Mouse (Mus musculus): Measurements from ENCODE around the gene Ppib.
A peak's percentile ranks its signal among the peaks of the same experiment; 100 is the strongest.

The Ppib gene

GRCm38 (mm10) chr9:66059583-66060307, at the start of gene Ppib:
Gene Ppib, plus strand, starts transcription at chr9:66060222.
- DNase-seq (ENCODE audit: low read depth, low spot score): peak; percentile 98

DNA sequence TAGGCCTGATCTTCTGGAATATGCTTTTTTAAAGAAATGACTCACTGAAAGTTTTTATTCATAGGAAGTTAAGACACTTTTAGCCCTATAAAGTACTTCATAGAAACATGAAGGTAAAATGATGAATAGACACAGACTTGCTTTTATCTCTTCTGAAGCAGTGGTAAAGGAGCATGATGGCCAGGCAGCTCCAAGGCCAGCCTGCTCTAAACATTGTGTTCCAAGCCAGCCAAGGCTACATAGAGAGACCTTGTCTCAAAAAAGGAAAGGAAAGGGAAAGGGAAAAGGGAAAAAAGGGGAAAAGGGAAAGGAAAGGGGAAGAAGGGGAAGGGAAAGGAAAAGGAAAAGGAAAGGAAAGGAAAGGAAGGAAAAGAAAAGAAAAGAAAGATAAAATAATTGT, 39.4 kb upstream of the Ppib start:
- no peak for DNase-seq (ENCODE audit: low read depth, low spot score)

DNA sequence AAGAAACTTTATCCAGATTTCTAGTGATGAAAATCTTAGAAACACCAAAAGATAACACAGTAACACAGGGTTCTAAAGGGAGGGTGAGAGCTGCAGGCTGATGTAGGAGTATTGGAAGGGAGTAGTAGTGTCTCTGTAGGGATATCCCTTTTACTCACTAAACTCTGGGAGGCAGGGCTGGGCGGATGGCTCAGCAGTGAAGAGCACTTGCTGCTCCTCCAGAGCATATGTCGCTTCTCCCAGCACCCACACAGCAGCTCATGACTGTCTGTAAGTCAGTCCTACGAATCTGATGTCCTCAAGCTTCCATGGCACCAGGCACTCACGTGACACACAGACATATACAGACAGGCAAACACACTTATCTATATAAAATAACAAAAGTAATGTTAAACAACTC, 21.9 kb upstream of the Ppib start:
- DNase-seq (ENCODE audit: low read depth, low spot score): no peak

DNA sequence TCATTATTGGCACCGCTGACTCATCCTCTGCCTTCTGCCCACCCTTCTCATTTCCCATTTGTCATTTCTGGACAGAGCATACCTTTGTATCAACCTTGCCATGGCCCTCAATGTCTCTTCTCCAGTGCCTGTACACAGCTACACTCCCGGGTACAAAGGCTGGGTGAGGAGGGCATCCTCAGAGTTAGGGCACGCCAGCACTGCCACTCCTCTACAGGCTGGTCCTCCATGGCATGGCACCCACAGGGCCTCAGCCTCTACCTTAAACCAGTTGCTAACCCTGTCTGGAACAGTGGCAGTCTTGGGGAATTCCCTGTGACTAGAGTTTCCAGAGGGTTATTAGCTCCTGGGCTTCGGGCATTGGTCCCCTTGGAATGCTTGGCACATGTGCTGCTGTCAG, 21.4 kb upstream of the Ppib start:
- no peak for DNase-seq (ENCODE audit: low read depth, low spot score)

- DNase-seq (ENCODE audit: low read depth, low spot score): no peak
These were observed 20.7 kb upstream of the Ppib start for GRCm38 (mm10) chr9:66039290-66039689.

DNA sequence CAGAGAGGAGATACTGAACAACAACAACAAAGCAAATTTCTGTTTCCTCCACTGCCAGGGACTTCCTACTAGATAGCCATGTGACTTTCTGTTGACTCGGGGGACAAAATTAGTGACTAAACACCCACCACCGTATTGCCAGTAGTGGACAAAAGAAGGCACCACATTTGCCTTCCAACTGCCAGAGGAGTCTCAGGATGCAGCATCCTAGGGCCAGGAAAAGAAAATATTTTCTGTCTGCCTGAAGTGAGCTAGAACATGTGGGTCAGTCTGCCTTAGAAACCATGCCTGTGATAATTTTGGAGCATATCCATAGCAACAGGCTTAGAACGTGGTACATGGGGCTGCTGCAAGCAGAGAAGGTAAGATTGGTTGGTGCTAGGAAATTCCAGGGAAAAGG, 19.2 kb upstream of the Ppib start:
- no peak for DNase-seq (ENCODE audit: low read depth, low spot score)

- DNase-seq (ENCODE audit: low read depth, low spot score): no peak
These were observed 17.7 kb upstream of the Ppib start for GRCm38 (mm10) chr9:66042331-66042730.

DNA sequence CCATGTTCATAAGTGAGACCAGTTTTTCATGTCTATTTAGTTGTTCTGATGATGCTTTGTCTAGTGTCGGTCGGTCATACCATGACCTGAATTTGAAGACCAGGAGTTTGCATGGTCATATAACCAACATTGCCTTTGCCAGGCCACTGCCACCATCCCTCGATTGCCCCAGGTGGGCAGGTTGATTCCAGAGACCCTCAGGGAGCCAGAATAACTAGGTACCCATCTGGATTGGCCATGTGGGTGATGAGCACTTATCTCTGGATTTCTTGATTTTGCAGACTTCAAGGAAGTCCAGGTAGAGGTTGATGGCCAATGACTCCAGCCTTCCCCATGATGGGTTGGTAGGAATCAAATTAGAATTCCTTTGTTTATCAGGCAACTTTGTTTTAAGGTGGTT, 16.8 kb upstream of the Ppib start:
- DNase-seq (ENCODE audit: low read depth, low spot score): no peak

DNA sequence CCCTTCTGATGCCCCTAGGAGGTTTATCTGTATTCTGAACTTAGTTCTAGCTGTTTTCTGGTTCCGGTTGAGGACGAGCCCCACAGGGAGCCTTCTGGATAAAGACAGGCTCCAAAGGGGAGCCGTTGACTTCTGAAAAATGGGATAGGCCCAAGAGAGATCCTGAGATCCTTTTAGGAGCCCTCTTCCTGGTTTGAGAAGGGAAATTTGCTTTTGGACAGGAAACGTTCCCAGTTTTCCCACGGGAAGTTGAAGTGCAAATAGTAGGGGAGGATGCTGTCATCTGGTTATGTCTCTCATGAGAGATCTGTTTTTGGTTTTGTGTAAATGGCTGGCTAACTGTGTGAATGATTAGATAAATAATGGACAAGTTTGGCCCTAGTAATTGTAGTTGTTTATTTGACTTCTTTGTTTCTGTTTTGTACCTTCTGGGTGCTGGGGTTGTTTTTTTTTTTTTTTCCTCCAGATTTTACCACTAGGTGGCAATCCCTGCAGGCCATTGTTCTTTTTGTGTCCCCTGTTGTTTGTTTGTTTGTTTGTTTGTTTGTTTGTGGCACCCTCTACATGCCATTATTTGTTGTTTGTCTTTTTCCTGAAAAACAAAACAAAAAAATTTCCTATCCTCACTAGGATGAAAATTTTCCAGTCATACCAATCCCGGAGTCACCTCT, 10.0 kb upstream of the Ppib start:
- peak; percentile 35 for DNase-seq (ENCODE audit: low read depth, low spot score)

GRCm38 (mm10) chr9:66051493-66051892, 8.5 kb upstream of the Ppib start:
- DNase-seq (ENCODE audit: low read depth, low spot score): no peak

DNA sequence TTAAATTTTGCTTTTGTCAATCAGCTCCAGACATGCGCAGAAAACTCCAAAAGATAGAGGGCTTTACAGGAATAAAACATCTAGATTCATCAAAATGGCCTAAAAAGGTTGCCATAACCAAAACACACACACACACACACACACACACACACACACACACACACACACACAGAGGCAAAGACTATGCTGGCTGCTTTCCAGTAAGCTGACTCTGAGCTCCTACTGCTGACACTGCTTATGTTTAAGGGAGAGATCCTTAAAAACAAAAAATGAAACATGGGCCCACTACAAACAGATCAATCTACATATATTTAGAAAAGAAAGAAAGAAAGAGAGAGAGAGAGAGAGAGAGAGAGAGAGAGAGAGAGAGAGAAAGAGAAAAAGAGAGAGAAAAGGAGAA, 7.3 kb upstream of the Ppib start:
- DNase-seq (ENCODE audit: low read depth, low spot score): no peak

- no peak for DNase-seq (ENCODE audit: low read depth, low spot score)
These were observed 6.4 kb upstream of the Ppib start for GRCm38 (mm10) chr9:66053620-66054019.

DNA sequence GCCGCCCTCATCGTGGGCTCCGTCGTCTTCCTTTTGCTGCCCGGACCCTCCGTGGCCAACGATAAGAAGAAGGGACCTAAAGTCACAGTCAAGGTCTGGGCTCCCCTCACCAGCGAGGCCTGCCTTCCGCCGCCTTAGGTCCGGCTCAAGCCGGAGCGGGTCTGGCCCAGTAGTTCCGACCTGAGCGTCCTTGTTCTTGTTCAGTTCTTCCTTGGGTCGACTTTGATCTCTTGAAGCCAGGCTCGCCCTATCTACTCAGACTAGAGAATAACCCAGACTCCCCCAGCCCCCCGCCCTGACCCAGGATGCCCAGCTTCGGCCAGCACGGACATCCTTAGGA, 256 bp downstream of the Ppib start:
- no peak for DNase-seq (ENCODE audit: low read depth, low spot score)

GRCm38 (mm10) chr9:66060986-66061385, 964 bp downstream of the Ppib start:
- DNase-seq (ENCODE audit: low read depth, low spot score): no peak

DNA sequence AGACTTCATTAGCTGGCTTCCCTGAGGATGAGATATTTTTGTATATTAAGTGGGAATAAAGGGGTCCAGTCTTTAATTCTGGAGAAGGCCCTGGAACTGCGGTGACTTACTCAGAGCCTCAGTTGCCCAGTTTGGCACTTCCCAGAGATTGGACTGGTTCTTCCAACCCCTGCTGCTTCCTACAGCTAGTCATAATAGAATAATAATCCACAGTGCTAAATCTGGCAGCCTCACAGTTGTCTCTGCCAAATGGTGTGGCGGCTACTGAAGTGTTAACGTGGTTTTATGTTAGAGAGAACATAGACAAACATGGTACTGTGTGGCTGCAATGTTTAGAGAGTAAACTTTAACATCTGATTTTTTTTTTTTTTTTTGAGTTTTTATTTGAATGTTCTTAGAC, 1.6 kb downstream of the Ppib start:
- no peak for DNase-seq (ENCODE audit: low read depth, low spot score)

- DNase-seq (ENCODE audit: low read depth, low spot score): no peak
These were observed 3.4 kb downstream of the Ppib start for GRCm38 (mm10) chr9:66063446-66063845.

DNA sequence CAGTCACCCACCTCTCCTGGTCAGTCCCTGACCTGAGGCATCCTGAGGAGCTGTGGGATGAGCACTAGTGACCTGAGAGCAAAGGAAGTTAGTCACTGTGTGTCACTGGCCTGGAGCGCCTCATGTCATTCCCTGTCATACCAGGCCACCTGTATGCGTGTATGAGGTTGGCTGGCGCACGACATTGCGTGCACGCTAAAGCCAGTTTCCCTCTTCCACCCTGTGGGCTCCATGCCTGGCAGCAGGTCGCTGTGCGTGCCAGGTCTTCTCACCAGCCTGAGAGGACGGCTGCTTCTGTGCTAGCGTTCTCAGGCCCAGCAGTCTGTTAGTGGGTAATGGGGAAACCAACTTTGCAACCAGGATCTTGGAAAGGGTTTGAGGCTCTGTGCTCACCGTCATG, 4.3 kb downstream of the Ppib start:
- DNase-seq (ENCODE audit: low read depth, low spot score): no peak

GRCm38 (mm10) chr9:66066791-66067190, 6.8 kb downstream of the Ppib start:
- no peak for DNase-seq (ENCODE audit: low read depth, low spot score)

GRCm38 (mm10) chr9:66067542-66067941, 7.5 kb downstream of the Ppib start:
- DNase-seq (ENCODE audit: low read depth, low spot score): peak; percentile 68

- DNase-seq (ENCODE audit: low read depth, low spot score): no peak
These were observed 8.0 kb downstream of the Ppib start for GRCm38 (mm10) chr9:66068056-66068455.

GRCm38 (mm10) chr9:66068971-66069391, 9.0 kb downstream of the Ppib start:
- peak; percentile 56 for DNase-seq (ENCODE audit: low read depth, low spot score)

GRCm38 (mm10) chr9:66069583-66069982, 9.6 kb downstream of the Ppib start, which contains the start of gene Snx22:
Gene Snx22, minus strand, starts transcription at chr9:66069719.
- DNase-seq (ENCODE audit: low read depth, low spot score): peak; percentile 89

DNA sequence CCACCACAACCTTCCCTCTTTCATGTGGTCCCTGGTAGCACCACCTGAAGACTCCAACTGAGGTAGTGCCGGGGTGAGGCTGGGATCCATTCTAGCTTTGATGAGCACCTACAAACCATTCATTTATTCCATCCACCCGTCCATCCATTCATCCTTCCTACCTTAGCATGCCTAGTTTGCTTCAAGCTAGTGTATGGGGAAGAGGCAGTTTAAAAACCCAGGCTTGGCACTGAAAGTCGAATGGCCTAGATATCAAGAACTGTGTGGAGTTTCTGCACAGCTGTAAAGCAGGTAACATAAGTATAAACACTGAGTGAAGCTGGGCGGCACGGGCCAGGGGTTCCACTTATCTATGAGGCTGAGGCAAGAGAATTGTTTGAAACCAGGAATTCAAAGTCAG, 10.1 kb downstream of the Ppib start:
- no peak for DNase-seq (ENCODE audit: low read depth, low spot score)
